Mouse (Mus musculus) splenic B cell, adult 2 months (primary cell): Measurements from ENCODE around the gene Espn.

Experiments
- DNase-seq: peaks from one replicate; pipeline ENCODE4 v3.0.0-alpha.2; 2011; ENCODE audit warnings: low read depth, low spot score
- H3K27me3 ChIP-seq: 2 replicates; pipeline ENCODE4 v1.6.1; 2012; ENCODE audit warnings: mild to moderate bottlenecking, low read length, moderate library complexity, mixed read lengths; ENCODE audit not compliant: control insufficient read depth, poor library complexity, insufficient read depth, severe bottlenecking
- H3K36me3 ChIP-seq: 2 replicates; pipeline ENCODE4 v1.6.1; 2012; ENCODE audit warnings: mild to moderate bottlenecking, low read length, moderate library complexity, mixed read lengths; ENCODE audit not compliant: control insufficient read depth, poor library complexity, insufficient read depth, severe bottlenecking

Espn gene

GRCm38 (mm10) chr4:152077191-152077590, 75.0 kb downstream of the Espn start:
- Histone ChIP-seq H3K27me3 (no peaks in the 10 kb centered on the region), H3K36me3 (no peaks in the 10 kb centered on the region)
- DNase-seq: no peak

- no peaks in the 10 kb centered on the region for H3K36me3 ChIP-seq
- no peak for DNase-seq
Measured at GRCm38 (mm10) chr4:152074548-152074947, 77.6 kb downstream of the Espn start.

GRCm38 (mm10) chr4:152073715-152074114, 78.5 kb downstream of the Espn start:
- H3K27me3 ChIP-seq: no peaks in the 10 kb centered on the region
- DNase-seq: no peak
- no peaks in the 10 kb centered on the region for H3K36me3 ChIP-seq

More at GRCm38 (mm10) chr4:152074548-152074947, 77.6 kb downstream of the Espn start:
- H3K27me3 ChIP-seq: no peaks in the 10 kb centered on the region

- Histone ChIP-seq H3K36me3 (no peaks in the 10 kb centered on the region), H3K27me3 (no peaks in the 10 kb centered on the region)
- DNase-seq: no peak
Measured at GRCm38 (mm10) chr4:152072655-152073054, 79.5 kb downstream of the Espn start.

GRCm38 (mm10) chr4:152072121-152072601, 80.0 kb downstream of the Espn start, which contains the start of gene Plekhg5:
Gene Plekhg5, plus strand, starts transcription at chr4:152072498.
- no peak for DNase-seq
- no peaks in the 10 kb centered on the region for H3K36me3 ChIP-seq
- H3K27me3 ChIP-seq: no peaks in the 10 kb centered on the region

- Histone ChIP-seq H3K36me3 (no peaks in the 10 kb centered on the region), H3K27me3 (no peaks in the 10 kb centered on the region)
- no peak for DNase-seq
Measured at GRCm38 (mm10) chr4:152070494-152071396, 81.4 kb downstream of the Espn start.
